Mouse (Mus musculus) bone marrow, adult 2 months (tissue): ENCODE results near the gene Nid2. TPM values are rescaled to one million over a fixed set of nuclear protein-coding genes. Genes with fewer than 3 reads are reported as not detected.
A peak's percentile ranks its signal among the peaks of the same experiment; 100 is the strongest.

Experiments
- H3K27ac ChIP-seq: fragments of 200-500 bp; 2 replicates; pipeline ENCODE4 v1.5.1; 2012; ENCODE audit warnings: low read depth, mild to moderate bottlenecking, control low read depth, inconsistent platforms, low read length; ENCODE audit not compliant: control insufficient read depth, poor library complexity, insufficient read depth
- H3K4me1 ChIP-seq: fragments of 200-500 bp; 2 replicates; pipeline ENCODE4 v1.6.1; 2011; ENCODE audit warnings: low read length; ENCODE audit not compliant: control insufficient read depth, insufficient read depth
- H3K4me3 ChIP-seq: fragments of 200-500 bp; replicated peaks from 2 replicates; pipeline ENCODE3; 2011; ENCODE audit warnings: mild to moderate bottlenecking, low read depth, low read length, control low read depth; ENCODE audit not compliant: control insufficient read depth
- CTCF ChIP-seq: fragments of 200-500 bp; IDR thresholded peaks from 2 replicates; pipeline ENCODE4 v1.5.1; 2011; ENCODE audit warnings: low read length, control low read depth; ENCODE audit not compliant: control insufficient read depth, insufficient read depth
- POLR2A ChIP-seq: fragments of 200-500 bp; IDR thresholded peaks from 2 replicates; pipeline ENCODE4 v1.6.1; 2011; ENCODE audit warnings: low read depth, mild to moderate bottlenecking, control low read depth, low read length, borderline replicate concordance; ENCODE audit not compliant: control insufficient read depth
- WGBS: fragments of 180-500 bp; shearing (Covaris S2); methylation state at CpG from one replicate; pipeline ENCODE4 v1.1.7; 2018; 5-methylcytosine and 5-hydroxymethylcytosine counted together
- polyA plus RNA-seq: library from polyadenylated mRNA; stranded (reverse); fragments of >200 nt; gene quantifications from 2 replicates; pipeline ENCODE4 v1.2.4, GENCODE M21; 2011; ENCODE audit warnings: low replicate concordance; ENCODE audit not compliant: missing spikeins, insufficient read depth, insufficient read length

The Nid2 gene
- 1.3 and 3.2 TPM in 2 replicates for polyA plus RNA-seq

GRCm38 (mm10) chr14:19751025-19751771, at the start of gene Nid2:
Gene Nid2 (plus strand): TSS chr14:19751265.
- WGBS, result under 1% methylated on average over 45 of the region's 45 CpGs

GRCm38 (mm10) chr14:19701546-19701945, 49.5 kb upstream of the Nid2 start:
- Histone ChIP-seq H3K4me1 (no peaks in the 10 kb centered on the region), H3K27ac (no peak overlapping the region), H3K4me3 (no peak overlapping the region)
- TF ChIP-seq CTCF, result no peak
- TF ChIP-seq POLR2A, result no peak

More at GRCm38 (mm10) chr14:19751025-19751771, at the start of gene Nid2:
- no peak for TF ChIP-seq CTCF
- TF ChIP-seq POLR2A, result peak; percentile 6; the same call in 1 of the 2 replicates
- Histone ChIP-seq H3K4me3 (peak within 1 kb of the TSS; percentile 50), H3K4me1 (no peaks in the 10 kb centered on the region; the same call in none of the 2 replicates), H3K27ac (no peak within 1 kb of the TSS)

GRCm38 (mm10) chr14:19705649-19706048, 45.4 kb upstream of the Nid2 start:
- peak; percentile 68 for TF ChIP-seq CTCF
- TF ChIP-seq POLR2A, result no peak
- 11% methylated on average over 16 of the region's 16 CpGs for WGBS
- H3K27ac ChIP-seq, result no peak overlapping the region
- H3K4me3 ChIP-seq, result no peak overlapping the region
- H3K4me1 ChIP-seq, result no peaks in the 10 kb centered on the region

DNA sequence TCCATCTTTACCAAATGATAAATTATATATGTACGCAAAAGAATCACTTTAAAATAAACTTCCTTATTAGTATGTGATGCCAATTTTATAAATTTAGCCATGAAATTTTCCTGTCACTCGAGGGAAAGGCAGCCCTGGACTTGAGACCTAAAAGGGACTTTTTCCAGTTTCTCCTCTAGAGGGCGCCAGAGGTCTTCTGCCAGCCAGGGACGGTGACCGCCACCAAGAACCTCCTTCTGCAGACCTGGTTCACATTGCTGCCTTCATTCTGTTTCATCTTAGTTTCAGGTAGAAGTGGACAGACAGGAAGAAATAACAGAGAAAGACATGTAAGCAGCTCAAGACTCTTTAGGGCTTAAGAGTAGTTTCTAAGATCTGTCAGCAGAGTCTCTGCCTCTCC, 44.6 kb upstream of the Nid2 start:
- Histone ChIP-seq H3K4me1 (no peaks in the 10 kb centered on the region), H3K4me3 (no peak overlapping the region), H3K27ac (no peak overlapping the region)
- under 1% methylated on average over 5 of the region's 5 CpGs for WGBS
- TF ChIP-seq POLR2A (no peak), CTCF (peak; percentile 90)

GRCm38 (mm10) chr14:19706997-19707396, 44.1 kb upstream of the Nid2 start:
- TF ChIP-seq POLR2A, result no peak
- TF ChIP-seq CTCF, result no peak
- H3K4me1 ChIP-seq, result no peaks in the 10 kb centered on the region
- H3K4me3 ChIP-seq, result no peak overlapping the region
- 61% methylated on average over 2 of the region's 2 CpGs for WGBS
- no peak overlapping the region for H3K27ac ChIP-seq

DNA sequence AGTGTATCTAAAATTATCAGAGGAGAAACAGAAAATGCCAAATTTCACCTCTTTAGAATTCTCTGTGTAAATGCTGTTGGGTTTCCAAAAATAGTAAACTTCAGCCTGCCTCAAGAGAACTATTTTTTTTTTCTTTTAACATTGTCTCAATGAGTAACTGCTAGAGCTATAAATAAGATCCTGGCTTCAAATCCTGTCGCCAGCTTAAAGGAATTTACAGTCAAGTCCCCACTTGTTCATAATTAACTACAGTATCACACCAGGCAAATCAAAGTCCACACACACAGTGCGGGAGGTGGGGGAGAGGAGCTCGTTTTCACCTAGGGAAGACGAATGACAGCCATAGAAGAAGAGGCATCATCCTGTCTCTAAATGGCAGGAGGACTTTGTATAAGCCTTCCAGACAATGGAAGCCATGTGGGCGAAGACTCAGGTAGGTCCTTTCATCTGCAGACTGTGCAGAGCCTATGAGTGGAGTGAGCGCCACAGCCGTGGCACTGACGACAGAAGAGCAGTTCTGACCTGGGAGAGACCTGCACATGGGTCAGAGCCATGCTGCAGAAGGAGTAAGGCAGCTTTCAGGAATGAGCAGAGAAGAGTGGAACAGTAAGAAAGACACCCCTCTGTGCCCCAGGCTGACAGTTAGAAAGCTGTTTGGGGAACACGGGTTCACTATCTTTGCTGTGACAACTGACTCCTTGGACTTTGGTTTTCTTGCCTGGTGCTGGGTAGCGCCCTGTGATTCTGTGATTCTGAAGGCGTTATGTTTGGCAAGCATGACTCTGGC, 43.2 kb upstream of the Nid2 start:
- WGBS, result 67% methylated on average over 11 of the region's 11 CpGs
- no peak overlapping the region for H3K4me3 ChIP-seq
- H3K27ac ChIP-seq, result no peak overlapping the region
- H3K4me1 ChIP-seq, result no peaks in the 10 kb centered on the region; the same call in 1 of the 2 replicates
- TF ChIP-seq CTCF (no peak), POLR2A (no peak)

DNA sequence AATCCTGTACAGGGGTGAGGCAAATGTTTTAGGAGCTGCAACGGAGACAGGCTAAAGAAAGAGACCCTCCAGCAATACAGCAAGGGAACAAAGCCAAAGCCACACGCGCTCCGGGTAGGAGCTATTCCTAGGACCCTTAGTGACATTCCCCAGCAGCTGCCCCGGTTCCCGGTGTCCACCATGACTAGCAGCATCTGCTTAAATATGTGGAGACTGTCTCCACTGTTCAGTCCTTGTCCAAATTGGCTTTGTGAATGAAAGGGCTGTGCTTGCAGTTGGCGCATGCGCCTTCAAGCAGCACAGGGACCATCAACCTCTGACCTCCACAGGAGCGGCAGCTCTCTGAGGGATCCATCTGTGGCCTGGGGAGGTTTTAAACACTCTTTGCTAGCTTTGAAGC, 41.9 kb upstream of the Nid2 start:
- Histone ChIP-seq H3K27ac (no peak overlapping the region), H3K4me1 (no peaks in the 10 kb centered on the region; the same call in none of the 2 replicates), H3K4me3 (no peak overlapping the region)
- TF ChIP-seq POLR2A, result no peak
- no peak for TF ChIP-seq CTCF
- 80% methylated on average over 9 of the region's 9 CpGs for WGBS

- Histone ChIP-seq H3K27ac (no peak overlapping the region), H3K4me3 (no peak overlapping the region), H3K4me1 (no peaks in the 10 kb centered on the region; the same call in none of the 2 replicates)
- TF ChIP-seq CTCF, result no peak
- TF ChIP-seq POLR2A, result no peak
- 32% methylated on average over 1 of the region's 1 CpGs for WGBS
Observed at GRCm38 (mm10) chr14:19711771-19712170, 39.3 kb upstream of the Nid2 start.
